Comparison of ENCODE assay signal across 11 mouse cellular contexts in the genomic region with DNA sequence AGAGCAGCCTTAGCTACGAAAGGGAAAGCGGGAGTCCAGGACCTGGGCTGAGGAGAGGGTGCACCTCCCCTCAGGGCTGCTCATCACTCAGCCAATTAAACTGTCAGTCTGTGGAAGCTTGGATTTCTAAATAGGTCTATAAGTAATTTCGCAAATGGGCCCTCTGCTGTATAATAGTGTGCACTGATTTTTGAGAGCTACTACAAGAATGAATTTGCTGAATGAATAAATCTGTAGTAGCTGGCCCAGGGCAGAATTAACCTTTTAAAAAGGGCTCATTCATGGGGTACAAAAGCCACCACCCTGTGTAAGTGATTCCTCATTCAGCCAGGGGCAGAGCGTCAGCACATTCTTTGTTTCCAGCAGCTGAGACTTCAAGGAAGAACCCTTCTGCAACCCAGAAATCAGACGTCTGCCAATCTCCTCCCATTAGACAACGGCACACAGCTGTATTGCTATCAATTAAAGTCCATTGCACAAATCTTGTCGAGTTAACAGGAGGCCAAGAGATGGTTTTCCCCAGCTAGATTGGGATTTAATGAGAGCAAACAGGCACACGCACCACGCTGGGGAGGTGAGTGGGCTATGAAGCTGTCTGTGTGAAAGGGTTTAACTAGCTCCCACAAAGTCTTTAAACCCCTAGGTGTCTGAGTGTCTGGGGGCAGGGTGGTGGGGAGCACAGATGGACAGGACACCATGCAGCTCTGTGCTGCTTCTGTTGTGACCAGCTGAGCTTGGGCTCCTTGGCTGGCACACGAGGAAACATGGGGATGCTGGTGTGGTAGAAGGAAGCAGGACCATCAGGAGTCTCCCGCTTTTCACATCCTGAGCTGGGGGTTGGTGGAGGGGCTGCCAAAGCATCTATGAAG.
DNase-seq lines count a peak whose midpoint lies in the region; ATAC-seq lines count a peak whose summit lies in the region.
"Had no signal": no experiment of that assay in that cellular context is flagged by ENCODE, and none has a peak within 500 bp of the region (broad histone marks: within the 10 kb centered on the region; RNA-seq: fewer than 3 reads in every experiment).

No protein-coding gene starts in this region.

- intact Hi-C loops in left cerebral cortex, postnatal 14 days (cut with DNase I), result no loop called here

- H3K36me3 ChIP-seq in kidney, embryonic 14.5 days (ENCODE audit: control insufficient read depth, insufficient read depth, low read length), result no peaks in the 10 kb centered on the region
- no peaks in the 10 kb centered on the region for H3K36me3 ChIP-seq in embryonic facial prominence, embryonic 12.5 days
- H3K36me3 ChIP-seq in hindbrain, embryonic 15.5 days, result no peaks in the 10 kb centered on the region
- no peaks in the 10 kb centered on the region for H3K36me3 ChIP-seq in neural tube, embryonic 12.5 days
- H3K36me3 ChIP-seq: embryonic facial prominence, embryonic 13.5 days had no signal

- WGBS in kidney, embryonic 14.5 days, result 28% methylated on average over 11 of the region's 11 CpGs
- WGBS in embryonic facial prominence, embryonic 12.5 days, result 36% methylated on average over 11 of the region's 11 CpGs
- 15% methylated on average over 11 of the region's 11 CpGs for WGBS in hindbrain, embryonic 15.5 days
- 17% methylated on average over 11 of the region's 11 CpGs for WGBS in neural tube, embryonic 12.5 days

- H3K4me2 ChIP-seq in kidney, embryonic 14.5 days (replicated peaks; ENCODE audit: low read depth, low read length), result no peak overlapping the region
- H3K4me2 ChIP-seq in embryonic facial prominence, embryonic 12.5 days (replicated peaks), result no peak overlapping the region
- no peak overlapping the region for H3K4me2 ChIP-seq in hindbrain, embryonic 15.5 days
- peak overlapping the region; percentile 29 for H3K4me2 ChIP-seq in neural tube, embryonic 12.5 days (replicated peaks)
- H3K4me2 ChIP-seq: embryonic facial prominence, embryonic 13.5 days had no signal

- H3K9me3 ChIP-seq in kidney, embryonic 14.5 days (ENCODE audit: control insufficient read depth, low read length), result no peaks in the 10 kb centered on the region
- H3K9me3 ChIP-seq in embryonic facial prominence, embryonic 12.5 days, result no peaks in the 10 kb centered on the region
- no peaks in the 10 kb centered on the region for H3K9me3 ChIP-seq in hindbrain, embryonic 15.5 days
- no peaks in the 10 kb centered on the region for H3K9me3 ChIP-seq in neural tube, embryonic 12.5 days
- H3K9me3 ChIP-seq: embryonic facial prominence, embryonic 13.5 days had no signal

- H3K4me3 ChIP-seq in kidney, embryonic 14.5 days (ENCODE audit: low read length), result no peak overlapping the region
- no peak overlapping the region for H3K4me3 ChIP-seq in embryonic facial prominence, embryonic 12.5 days
- no peak overlapping the region for H3K4me3 ChIP-seq in hindbrain, embryonic 15.5 days
- H3K4me3 ChIP-seq in neural tube, embryonic 12.5 days, result no peak overlapping the region
- H3K4me3 ChIP-seq: embryonic facial prominence, embryonic 13.5 days; left cerebral cortex, adult 2 months had no signal

- H3K9ac ChIP-seq in kidney, embryonic 14.5 days (ENCODE audit: low read depth, low read length), result no peak overlapping the region
- H3K9ac ChIP-seq in embryonic facial prominence, embryonic 12.5 days, result no peak overlapping the region
- H3K9ac ChIP-seq in hindbrain, embryonic 15.5 days, result no peak overlapping the region
- no peak overlapping the region for H3K9ac ChIP-seq in neural tube, embryonic 12.5 days
- H3K9ac ChIP-seq: embryonic facial prominence, embryonic 13.5 days had no signal

- H3K4me1 ChIP-seq in kidney, embryonic 14.5 days (ENCODE audit: control insufficient read depth, insufficient read depth, low read length), result no peaks in the 10 kb centered on the region
- H3K4me1 ChIP-seq in embryonic facial prominence, embryonic 12.5 days, result peaks cover 6% of the 10 kb centered on the region; the same call in 1 of the 2 replicates
- H3K4me1 ChIP-seq in hindbrain, embryonic 15.5 days (replicated peaks), result peaks cover 14% of the 10 kb centered on the region
- peaks cover 15% of the 10 kb centered on the region for H3K4me1 ChIP-seq in neural tube, embryonic 12.5 days

- no peak for DNase-seq in kidney, postnatal 10 days
- DNase-seq in left cerebral cortex, adult 11 months (ENCODE audit: low spot score), result no peak
- no peak for DNase-seq in left cerebral cortex, postnatal 14 days (ENCODE audit: low spot score in 2 of 2)
- no peak for DNase-seq in frontal cortex, postnatal 36 days (ENCODE audit: low spot score in 2 of 2)
- DNase-seq: B cell, adult 2 months had no signal

- no peak overlapping the region for H3K27ac ChIP-seq in kidney, embryonic 14.5 days (ENCODE audit: low read depth, low read length)
- no peak overlapping the region for H3K27ac ChIP-seq in embryonic facial prominence, embryonic 12.5 days
- H3K27ac ChIP-seq in hindbrain, embryonic 15.5 days (replicated peaks), result peak overlapping the region; percentile 12; the same call in 1 of the 2 replicates
- no peak overlapping the region; the same call in 1 of the 2 replicates for H3K27ac ChIP-seq in neural tube, embryonic 12.5 days
- H3K27ac ChIP-seq: embryonic facial prominence, embryonic 13.5 days had no signal

- no peaks in the 10 kb centered on the region for H3K27me3 ChIP-seq in kidney, embryonic 14.5 days (ENCODE audit: control insufficient read depth, insufficient read depth, low read length)
- H3K27me3 ChIP-seq in embryonic facial prominence, embryonic 12.5 days, result no peaks in the 10 kb centered on the region
- H3K27me3 ChIP-seq in hindbrain, embryonic 15.5 days, result no peaks in the 10 kb centered on the region
- H3K27me3 ChIP-seq in neural tube, embryonic 12.5 days (replicated peaks), result no peaks in the 10 kb centered on the region
- H3K27me3 ChIP-seq: embryonic facial prominence, embryonic 13.5 days had no signal

- peak; percentile 69 for ATAC-seq in kidney, embryonic 14.5 days (ENCODE audit: low FRiP score, low TSS enrichment)
- ATAC-seq in embryonic facial prominence, embryonic 12.5 days (ENCODE audit: insufficient number of reproducible peaks, insufficient read depth, low FRiP score, low TSS enrichment), result 0 out of 2 replicates have a peak, but pooled peaks have one; percentile 36
- peak; percentile 89 for ATAC-seq in hindbrain, embryonic 15.5 days (ENCODE audit: low FRiP score, low read depth)
- ATAC-seq in neural tube, embryonic 12.5 days (ENCODE audit: low FRiP score, low read depth), result peak; percentile 86

Comparison
In these comparisons a context has a peak if more than half of its experiments do, and no peak if none do; other contexts are left out.
1. ATAC-seq: peak in every context shown above with its lines; median percentile 89 in hindbrain, embryonic 15.5 days; 86 in neural tube, embryonic 12.5 days; 69 in kidney, embryonic 14.5 days; 36 in embryonic facial prominence, embryonic 12.5 days.